Mouse (Mus musculus) cerebellum, adult 9-11 months (tissue): ENCODE data around the gene Syn3.

ENCODE experiments used
- DNase-seq: peaks from one replicate; pipeline ENCODE4 v3.0.0; 2022

Gene Syn3

DNA sequence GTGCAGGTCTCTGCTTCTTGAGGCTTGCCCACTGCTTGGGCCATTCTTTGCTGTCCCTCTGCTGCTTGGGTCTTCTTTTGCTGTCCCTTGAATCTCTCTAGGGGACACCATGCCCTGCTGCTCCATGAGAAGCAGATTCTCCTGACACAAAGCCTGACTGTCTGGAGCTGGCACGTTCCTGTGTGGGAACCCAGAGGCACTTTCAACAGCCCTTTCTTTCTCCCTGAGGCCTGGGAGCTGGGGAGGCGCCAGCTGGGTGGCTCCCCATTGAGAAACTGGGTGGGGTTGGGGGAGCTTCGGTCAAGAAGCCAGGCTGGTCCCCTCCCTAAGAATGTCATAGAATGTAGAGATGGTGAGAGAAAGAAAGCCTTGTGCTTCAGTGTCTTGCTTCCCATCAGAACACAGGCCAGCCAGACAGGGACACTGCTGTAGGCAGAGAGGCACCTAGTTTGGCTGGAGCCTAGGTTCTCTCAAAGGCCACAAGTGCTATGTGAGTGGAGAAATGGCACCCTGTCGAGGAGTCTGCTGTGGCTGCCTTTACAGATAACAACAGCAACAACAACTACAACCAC is 304.7 kb downstream of the Syn3 start:
- peak; percentile 17 for DNase-seq

DNA sequence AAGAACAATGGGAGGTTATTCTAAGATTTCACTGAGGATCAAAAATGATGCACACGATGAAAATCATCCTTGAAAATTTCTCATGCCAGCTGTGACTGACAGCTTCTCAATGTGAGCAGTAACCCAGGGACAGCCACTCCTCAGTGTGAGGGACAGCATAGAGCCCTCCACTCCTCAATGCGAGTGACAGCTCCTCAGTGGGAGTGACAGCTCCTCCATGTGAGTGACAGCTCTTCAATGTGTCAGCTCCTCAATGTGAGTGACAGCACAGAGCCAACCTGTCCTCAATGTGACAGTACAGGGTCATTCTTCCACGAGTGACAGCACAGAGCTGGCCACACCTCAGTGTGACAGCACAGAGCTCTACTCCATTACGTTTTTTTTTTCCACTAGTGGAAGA is 310.1 kb downstream of the Syn3 start:
- no peak for DNase-seq

- no peak for DNase-seq
Observed at GRCm38 (mm10) chr10:86187881-86188280, 310.8 kb downstream of the Syn3 start.

- DNase-seq = no peak
Observed at GRCm38 (mm10) chr10:86183148-86183885, 315.4 kb downstream of the Syn3 start.

DNA sequence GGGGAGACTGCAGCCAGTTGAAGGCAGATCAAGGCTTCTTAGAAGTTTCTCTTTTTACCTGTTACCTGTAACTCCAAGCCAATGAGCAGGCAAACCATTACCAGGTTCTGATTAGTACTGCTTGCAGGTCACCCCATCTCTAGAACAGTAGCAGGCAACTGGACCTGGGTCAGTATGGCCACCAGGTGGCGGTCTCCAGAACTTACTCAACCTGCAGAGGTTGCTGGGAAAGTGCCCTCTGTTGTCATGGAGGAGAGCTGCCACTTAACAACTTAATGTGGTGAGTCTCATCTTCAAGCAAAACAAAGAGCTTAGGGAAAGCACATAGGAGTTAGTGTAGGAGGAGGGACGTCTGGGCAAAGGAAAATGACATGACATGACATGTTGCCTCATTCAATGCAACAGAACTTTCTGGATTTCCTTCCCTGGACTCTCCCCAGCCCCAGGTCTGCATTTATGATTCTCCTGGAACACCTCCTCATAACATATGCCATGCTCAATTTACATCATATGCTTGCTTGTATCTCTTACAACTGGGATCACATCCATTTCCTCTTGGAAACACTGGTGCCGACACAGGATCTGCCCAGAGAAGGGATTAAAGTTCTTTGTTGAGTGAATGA is 316.4 kb downstream of the Syn3 start:
- peak; percentile 44 for DNase-seq

- no peak for DNase-seq
Observed at GRCm38 (mm10) chr10:86176411-86176810, 322.3 kb downstream of the Syn3 start.

- no peak for DNase-seq
Observed at GRCm38 (mm10) chr10:86174017-86174416, 324.7 kb downstream of the Syn3 start.

DNA sequence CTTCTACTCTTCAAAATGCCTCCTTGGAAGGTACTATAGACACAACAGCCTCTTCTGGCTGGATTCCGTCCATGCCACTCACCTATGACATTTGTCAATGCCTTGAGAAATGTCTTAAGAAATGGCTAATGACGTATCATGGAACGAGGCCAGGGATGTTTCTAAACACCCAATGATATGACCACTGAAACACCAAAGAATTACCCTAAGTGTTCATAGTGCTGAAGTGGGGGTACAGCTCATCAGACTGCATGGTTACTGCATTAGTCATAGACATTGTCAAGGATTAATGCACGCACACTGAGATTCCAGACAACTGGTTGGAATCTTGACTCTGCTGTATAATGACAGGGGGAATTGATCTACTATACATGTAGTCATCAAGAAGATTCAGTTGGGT is 325.4 kb downstream of the Syn3 start:
- DNase-seq = no peak

- DNase-seq = no peak
Observed at GRCm38 (mm10) chr10:86171246-86171645, 327.4 kb downstream of the Syn3 start.

DNA sequence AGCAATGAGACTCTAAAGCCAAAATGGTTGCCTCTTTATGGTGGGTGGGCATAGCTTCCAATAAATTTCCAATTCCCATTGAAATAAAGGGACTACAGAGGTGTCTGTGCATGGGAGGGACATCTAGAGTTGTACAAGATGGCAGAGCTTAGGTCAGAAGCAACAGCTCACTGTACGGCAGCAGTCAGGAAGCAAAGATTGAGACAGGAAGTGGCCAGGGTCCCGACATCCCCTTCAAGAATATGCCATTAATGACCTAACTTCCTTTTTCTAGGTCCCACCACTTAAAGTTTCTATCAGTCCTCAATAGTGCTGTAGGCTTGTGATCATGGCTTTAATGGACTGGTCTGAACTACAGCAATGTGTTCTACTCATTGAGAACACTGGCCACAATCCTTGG is 330.6 kb downstream of the Syn3 start:
- no peak for DNase-seq

DNA sequence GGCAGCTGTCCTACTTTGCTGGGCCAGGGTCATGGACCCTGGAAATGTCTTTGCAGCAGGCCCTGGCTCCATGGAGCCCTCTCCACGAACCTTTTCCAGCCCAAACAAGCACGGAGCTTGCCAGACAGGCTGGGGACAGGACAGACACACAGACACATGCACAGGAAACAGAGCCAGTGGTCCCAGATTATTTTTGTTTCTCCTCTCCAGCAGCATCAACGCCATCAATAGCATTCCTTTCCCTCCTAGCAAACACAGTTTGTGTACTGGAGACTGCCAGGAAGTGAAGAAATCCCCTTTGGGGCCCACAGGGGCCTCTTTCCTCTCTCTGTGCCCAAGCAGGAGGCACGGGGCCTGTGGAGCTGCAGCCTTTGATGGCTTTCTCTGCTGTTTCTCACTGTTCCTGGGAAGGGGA is 331.8 kb downstream of the Syn3 start:
- DNase-seq = peak; percentile 11

DNA sequence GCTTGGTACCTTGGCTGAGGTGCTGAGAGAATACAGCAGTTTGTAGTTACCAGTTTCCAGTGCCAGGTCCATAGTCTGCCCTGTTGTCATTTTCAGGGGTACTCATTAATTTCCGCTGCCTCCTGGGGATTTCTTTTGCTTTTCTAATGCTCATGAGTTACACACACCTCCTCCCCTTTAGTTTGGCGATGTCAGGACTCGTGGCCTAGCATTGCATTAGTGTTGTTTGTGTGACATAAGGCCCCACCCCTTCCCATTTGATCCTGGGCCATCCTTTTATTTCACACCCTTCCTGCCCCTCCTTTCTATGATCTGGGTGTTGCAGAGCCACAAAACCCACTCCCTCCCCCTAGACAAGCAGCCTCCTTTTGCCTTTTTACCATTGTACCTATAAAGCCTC is 334.6 kb downstream of the Syn3 start:
- no peak for DNase-seq

- no peak for DNase-seq
Observed at GRCm38 (mm10) chr10:86161783-86162271, 336.9 kb downstream of the Syn3 start.

DNA sequence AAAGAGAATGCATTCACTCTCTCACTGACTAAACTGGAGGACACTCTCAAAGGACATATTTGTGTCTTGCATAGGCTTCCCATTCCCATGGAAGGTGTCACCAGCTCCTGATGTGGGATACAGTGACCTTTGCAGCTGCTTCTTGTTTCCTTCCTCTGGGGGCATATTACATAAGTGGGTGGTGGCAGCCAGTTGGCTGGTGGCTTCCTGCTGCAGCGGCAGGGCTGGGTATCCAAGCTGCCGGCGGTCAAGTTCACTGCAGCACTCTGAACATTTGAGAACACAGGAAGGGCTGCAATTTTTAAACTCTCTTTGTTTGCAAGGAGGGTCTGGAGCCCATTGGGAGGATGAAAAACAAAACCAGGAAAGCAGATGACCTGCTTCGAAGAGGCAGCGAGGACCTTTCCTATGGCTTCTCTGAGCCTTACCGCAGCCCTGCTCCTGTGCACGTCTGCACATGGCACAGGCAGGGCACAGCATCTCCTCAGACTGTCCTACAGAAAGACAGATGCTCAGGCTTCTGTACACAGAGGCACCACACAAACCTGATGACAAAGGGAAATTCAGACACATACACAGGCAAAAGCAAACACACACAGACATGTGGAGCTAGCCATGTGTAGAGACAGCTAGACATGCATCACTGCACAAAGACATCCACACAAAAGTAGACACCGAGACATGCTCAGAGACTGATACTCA is 340.3 kb downstream of the Syn3 start:
- DNase-seq = no peak

- no peak for DNase-seq
Observed at GRCm38 (mm10) chr10:86155344-86155743, 343.4 kb downstream of the Syn3 start.

DNA sequence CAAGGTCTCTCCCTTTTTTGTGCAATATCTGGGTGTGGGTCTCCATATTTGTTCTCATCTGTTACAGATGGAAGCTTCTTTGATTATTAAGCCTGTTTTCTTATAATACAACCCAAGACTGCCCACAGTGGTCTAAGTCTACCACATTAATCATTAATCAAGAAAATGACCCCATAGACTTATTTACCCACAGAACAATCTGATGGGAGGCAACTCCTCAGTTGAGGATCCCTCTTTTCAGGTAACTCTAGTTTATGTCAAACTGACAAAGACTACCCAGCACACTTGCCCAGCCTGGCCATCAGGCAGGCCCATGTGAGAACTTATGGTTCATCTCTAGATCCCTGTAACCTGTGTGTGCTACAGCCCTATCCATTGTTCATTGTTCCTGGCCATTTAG is 345.5 kb downstream of the Syn3 start:
- no peak for DNase-seq

DNA sequence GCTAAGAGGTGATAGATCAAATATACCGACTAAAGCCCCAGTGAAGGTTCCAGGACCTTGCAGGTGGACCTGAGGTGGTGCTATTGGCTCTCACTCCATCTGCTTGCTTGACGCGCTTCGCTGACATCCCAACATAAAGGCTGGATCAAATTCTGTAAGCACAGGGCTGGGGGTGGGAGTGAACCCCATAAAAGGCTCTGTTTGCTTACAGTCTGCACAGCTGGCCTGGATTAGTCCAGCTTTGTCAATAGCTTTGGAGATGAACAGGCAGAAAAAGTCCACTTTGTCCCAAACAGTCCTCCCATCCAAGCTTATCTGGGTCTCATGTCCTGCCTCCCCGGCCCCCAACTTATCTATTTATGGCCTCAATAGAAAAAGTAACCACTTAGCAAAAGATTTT is 347.3 kb downstream of the Syn3 start:
- no peak for DNase-seq

DNA sequence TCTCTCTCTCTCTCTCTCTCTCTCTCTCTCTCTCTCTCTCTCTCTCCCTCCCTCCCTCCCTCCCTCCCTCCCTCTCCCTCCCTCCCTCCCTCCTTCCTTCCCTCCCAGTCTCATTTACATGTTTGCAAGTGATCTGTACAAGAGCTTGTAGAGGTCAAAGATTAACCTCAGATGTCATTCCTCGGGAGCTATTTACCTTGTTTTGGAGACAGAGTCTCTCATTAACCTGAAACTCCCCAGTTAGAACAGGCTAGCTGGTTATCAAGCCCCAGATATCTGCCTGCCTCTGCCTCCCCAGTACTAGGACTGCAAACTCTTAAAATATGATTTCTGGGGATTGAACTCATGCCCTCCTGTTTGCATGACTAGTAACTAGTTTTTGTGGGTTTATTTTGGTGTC is 348.6 kb downstream of the Syn3 start:
- no peak for DNase-seq

DNA sequence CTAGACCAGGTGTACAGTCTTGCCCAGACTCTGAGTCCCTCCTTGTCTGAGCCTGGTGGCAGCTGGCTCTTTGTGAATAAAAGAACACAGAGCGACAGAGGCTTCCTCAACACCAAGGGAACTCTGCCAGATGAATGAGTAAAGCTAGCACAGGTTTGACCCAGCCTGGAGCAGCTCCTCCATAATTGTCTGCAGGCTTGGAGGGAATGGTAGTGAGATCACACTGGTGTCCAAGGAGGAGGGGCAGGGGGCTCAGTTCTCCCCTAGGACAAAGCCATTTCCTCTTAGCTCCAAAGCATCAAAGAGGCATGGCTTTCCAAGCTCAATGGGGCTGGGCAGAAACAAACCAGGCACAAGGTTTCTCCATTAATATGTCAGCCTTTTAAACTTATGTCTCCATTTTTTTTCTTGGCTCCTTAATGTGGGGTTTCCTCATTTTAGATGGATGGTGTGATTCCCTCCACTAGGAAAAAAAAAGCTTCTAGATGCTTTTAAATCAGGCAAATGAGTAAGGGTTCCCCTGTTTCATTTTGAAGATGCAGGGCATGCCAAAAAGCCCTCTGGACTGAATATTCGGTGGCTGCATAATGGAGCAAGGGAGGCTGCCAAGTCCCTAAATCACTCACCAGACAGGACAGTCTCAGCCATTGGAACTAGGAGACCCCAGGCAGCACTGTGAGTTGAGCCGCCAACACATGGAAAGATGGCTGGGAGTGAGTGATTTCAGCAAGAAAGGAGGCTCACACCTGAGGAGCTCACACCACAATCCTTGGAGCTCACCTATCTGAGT is 349.5 kb downstream of the Syn3 start:
- DNase-seq = no peak

GRCm38 (mm10) chr10:86139061-86139681 is 359.5 kb downstream of the Syn3 start:
- no peak for DNase-seq

- no peak for DNase-seq
Observed at GRCm38 (mm10) chr10:86137589-86138173, 361.0 kb downstream of the Syn3 start.

DNA sequence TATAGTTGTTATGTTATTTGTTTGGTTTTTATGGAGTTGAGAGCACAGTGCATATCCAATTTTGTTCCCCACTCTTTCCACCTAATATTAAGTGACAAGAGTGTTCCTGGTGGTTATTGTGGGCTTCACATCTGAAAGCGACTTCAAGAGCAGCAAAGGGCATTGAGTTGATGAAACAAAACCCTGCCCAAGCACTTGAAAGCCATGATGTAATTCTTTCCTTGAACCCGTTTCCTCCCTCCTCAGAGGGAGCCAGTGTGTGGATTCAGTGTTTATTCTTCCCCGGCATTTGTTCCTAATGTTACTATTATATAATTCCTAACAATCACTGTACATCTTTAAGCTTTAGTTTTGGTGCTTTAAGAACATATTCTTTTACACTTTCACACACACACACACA is 361.6 kb downstream of the Syn3 start:
- DNase-seq = no peak
